Mouse (Mus musculus): ENCODE measurements around the gene Ehhadh. TPM values are rescaled to one million over a fixed set of nuclear protein-coding genes. Genes with fewer than 3 reads are reported as not detected.

The Ehhadh gene
- polyA plus RNA-seq, 1 experiment from 2014 or later = 1.8 TPM

DNA sequence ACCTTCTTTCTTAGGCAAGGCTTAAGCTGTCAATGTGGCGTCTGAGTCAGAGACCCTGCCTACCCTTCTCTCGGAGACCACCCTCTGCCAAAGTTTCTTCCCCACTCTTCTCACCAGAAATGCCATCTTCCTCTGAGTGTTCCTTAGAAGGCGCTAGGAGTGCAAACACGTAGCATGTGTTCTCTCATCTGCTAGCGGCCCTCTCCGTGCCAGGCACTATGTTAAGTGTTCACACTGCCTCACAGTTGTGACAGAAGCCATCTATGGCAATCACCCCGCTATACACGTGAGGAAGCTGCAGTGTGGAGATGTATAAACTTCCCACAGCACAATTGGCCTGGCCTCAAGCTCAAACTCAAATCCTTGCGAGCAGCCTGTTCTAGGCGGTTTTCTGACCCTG is 73.1 kb downstream of the Ehhadh start:
- no peak overlapping the region for H3K9ac ChIP-seq
- H3K27ac ChIP-seq (replicated peaks) = no peak overlapping the region
- H3K4me1 ChIP-seq (replicated peaks) = 0 out of 2 replicates have a peak, but pooled peaks cover 2% of the 10 kb centered on the region
- WGBS = 86% methylated on average over 10 of the region's 10 CpGs
- H3K9me3 ChIP-seq = no peaks in the 10 kb centered on the region
- H3K27me3 ChIP-seq = no peaks in the 10 kb centered on the region
- H3K36me3 ChIP-seq = no peaks in the 10 kb centered on the region
- no peak overlapping the region for H3K4me3 ChIP-seq
- ATAC-seq (ENCODE audit: low read depth) = no peak
- no peak overlapping the region for H3K4me2 ChIP-seq

Other genes starting within 250 kb of the Ehhadh start
- 54.0 and 56.5 TPM in 2 replicates for gene 2510009E07Rik, start 93.1 kb downstream of the Ehhadh start, polyA plus RNA-seq (2015; fragmentation: Nextera tagmentation; extraction: Ambion mirVana)
- gene Map3k13, start 6.5 kb upstream of the Ehhadh start, polyA plus RNA-seq (2015; fragmentation: Nextera tagmentation; extraction: Ambion mirVana) = 8.7 and 9.5 TPM in 2 replicates
- 49.0 and 50.9 TPM in 2 replicates for gene Tmem41a, start 159.7 kb upstream of the Ehhadh start, polyA plus RNA-seq (2015; fragmentation: Nextera tagmentation; extraction: Ambion mirVana)
- 0.18 and 0.29 TPM in 2 replicates for gene Liph, start 207.9 kb upstream of the Ehhadh start, polyA plus RNA-seq (2015; fragmentation: Nextera tagmentation; extraction: Ambion mirVana)
- 44.9 and 48.4 TPM in 2 replicates for gene Senp2, start 221.7 kb upstream of the Ehhadh start, polyA plus RNA-seq (2015; fragmentation: Nextera tagmentation; extraction: Ambion mirVana)